Mouse (Mus musculus) yolk sac, embryonic 10.5 days (tissue): ENCODE results near the gene Prrc2c.
"Not testable (repeated sequence)": the region's sequence is repeated elsewhere in the genome, so short reads cannot be mapped to it uniquely, and the experiment has no call there.

ENCODE experiments used
- DNase-seq: peaks from one replicate; pipeline ENCODE4 v3.0.0-alpha.2; 2017; ENCODE audit warnings: low spot score

Prrc2c gene

GRCm38 (mm10) chr1:162740401-162740835 lies at the start of gene Prrc2c:
Gene Prrc2c (minus strand): TSS chr1:162740556.
- DNase-seq: peak; percentile 95

- DNase-seq: no peak
Measured at GRCm38 (mm10) chr1:162785222-162785621, 44.9 kb upstream of the Prrc2c start.

- DNase-seq: no peak
Measured at GRCm38 (mm10) chr1:162783669-162784248, 43.4 kb upstream of the Prrc2c start.

DNA sequence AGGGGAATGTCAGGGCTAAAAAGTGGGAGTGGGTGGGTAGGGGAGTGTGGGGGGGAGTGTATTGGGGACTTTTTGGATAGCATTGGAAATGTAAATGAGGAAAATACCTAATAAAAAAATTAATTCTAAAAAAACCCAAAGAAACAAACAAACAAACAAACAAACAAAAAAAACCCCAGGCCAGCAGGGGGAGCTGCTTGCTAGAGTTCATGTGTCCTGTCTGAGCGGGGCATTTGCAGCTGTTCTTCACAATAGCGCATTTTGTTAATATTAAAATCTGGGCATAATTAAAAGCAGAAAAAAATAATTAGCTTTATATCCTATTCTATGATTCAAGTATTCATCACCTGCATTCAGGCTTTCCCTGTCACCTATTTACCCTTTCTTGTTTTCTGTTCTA lies 40.7 kb upstream of the Prrc2c start:
- not testable (repeated sequence) for DNase-seq

- DNase-seq: no peak
Measured at GRCm38 (mm10) chr1:162777943-162778538, 37.7 kb upstream of the Prrc2c start.

DNA sequence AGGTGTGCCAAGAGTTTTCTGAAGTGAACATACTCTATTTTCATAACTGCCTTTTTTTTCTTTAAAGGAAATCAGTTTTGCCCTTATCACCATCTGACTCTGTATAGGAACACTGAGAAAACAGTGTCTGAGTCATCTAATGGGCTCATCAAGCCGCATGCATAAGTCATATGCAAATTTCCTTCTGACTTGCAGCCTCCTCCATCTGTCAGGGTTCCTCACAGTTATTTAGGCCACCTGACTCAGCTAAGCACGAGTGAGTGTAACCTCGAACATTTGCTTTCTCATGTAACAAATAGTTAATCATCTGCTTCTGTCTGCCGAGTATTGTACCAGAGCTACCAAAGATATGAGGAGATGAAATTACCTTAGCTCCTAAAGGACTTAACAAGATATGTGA lies 33.3 kb upstream of the Prrc2c start:
- DNase-seq: no peak

DNA sequence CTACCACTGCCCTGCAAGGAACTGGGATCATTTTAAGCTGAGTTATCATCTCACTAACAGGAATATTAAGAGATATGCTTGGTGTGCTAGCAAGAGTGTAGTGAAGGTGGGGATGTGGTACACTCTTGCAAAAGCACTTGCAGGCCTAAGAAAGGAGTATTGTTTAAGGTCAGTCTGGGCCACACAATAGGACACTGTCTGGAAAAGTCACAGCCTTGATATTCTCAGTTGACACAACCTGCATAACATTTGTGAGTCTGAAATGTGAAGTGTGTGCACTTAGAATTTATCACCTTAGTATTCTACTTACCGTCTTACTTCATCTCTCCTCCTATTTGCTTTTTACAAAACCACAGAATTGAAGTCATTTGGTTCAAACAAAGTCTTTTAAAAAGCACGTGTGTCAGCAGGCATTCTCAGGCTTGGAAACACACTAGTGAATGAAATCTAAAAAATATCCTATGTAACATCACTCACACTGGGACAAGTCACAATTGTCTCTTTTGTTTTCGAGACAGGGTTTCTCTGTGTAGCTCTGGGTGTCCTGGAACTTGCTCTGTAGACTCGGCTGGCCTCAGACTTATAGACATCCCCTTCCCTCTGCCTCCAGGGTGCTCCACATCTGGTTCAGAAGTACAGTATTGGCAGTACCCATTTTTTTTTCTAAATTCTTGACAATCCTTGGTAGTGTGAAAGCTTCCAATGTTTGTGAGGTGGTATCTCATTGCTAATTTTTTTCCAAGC lies 31.4 kb upstream of the Prrc2c start:
- DNase-seq: no peak

DNA sequence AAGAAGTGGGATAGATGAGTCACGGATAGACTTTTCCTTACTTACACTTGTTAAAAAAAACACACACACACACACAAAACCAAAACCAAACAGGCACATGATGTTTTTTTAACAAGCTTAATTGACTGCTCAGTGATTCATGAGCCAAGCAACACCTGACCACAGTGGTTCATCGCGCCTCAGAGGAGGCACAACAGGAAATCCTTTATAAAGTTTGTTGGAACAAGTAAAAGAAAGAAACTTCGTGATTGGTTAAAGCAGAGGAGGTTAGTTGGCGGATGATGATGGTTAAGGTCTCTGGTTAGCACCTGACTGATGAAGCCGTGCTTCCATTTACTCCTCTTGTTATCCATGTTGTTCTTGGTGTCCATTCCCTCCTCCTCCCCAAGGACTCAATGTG lies 11.7 kb upstream of the Prrc2c start:
- no peak for DNase-seq

DNA sequence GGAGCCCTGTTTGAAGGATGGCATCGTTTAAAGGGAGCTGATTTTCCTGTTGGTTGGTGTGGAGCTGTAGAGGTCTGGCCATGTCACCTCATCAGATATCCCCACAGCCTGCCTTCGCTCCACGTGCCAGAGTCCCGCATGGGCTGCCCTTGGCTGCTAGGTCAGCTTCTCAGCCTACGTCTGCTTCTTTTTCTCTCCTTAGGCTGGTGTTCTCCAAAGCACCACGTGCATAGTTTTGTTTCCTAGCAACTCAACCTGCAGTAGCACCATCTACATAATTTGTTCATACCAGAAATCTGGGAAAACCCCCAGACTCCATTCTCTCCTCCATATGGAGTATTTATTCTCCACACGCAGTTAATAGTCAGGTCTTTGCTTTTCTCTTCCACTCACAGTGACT lies 9.3 kb upstream of the Prrc2c start:
- DNase-seq: no peak

DNA sequence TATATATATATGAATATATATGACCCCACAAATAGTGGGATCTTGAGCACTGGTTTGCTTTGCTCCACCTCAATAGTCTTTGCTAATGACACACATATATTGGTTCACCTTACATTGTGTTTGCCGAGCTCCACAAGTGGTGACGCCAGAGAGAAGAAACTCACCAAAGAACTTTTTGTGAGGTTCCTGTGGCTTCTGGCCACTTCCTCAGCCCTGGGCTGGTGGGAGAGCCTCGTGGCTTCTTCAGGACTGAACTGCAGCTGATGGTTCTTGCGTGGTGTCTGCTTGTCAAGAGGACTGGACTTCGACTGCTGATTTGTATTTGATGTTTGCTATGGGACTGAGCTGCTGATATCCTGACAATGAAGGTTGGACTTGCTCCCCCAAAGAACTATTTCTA lies 8.4 kb upstream of the Prrc2c start:
- DNase-seq: no peak

DNA sequence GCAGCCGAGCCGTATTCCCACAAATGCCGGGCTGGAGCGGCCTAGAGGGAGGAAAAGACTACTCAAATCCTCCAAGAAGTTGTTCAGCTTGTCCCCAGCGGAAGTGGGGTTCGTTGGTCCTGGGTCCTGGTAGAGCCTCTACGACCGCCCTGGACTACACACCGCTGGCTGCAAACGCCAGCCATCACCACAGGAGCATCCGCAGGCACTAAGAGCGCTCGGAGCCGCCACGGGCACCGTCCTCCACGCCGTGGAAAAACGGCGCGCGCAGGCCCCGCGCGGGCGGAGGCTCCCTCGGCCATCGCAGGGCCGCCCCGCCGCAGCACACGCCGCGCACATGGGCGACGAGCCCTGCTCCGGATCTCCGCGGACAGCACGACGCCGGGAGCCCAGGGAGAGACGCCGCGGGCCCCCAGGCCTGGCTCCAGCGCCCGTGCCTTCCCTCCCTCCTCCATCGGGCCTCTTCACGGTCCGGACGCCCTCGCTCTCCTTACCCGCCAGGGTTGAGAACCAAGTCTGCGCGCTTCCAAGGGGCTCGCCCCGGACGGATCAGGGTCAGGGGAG lies 443 bp downstream of the Prrc2c start:
- DNase-seq: no peak

- peak; percentile 13 for DNase-seq
Measured at GRCm38 (mm10) chr1:162739406-162739805, 950 bp downstream of the Prrc2c start.

DNA sequence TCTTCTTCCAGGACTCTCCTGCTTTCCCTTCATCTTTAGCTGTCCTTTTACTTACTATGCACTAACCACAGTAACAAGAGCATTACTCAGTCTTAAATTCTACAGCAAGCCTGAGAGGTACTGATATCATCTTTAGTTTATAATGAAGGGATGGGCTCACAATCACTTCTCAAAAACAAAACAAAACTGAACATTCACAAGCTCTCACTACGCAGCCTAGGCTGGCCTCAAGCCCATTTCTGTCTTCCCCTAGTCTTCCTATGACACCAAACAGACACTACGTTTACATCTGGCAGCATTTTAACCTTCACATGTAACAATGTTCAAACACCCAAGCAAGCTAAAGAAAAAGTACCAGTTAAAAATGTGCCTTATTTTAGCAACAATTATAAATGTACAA lies 1.9 kb downstream of the Prrc2c start:
- DNase-seq: no peak

DNA sequence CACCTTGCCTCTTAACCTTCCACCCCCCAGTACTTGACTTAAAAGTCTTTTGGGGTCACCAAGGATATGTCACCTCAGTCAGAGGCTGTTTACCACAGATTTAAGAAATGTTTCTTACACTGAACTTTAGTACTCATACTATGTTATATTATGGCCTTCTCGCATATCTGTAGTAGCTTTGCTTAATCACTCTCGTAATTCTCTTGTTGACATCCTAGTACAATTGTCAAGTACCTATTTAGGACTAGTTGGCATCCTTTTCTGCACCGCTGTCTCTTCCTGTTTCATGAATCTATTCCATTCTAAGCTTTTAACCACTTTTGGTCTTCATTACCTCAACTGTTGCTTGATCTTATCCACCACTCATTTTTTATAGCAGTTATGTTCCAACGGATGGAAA lies 5.3 kb downstream of the Prrc2c start:
- no peak for DNase-seq

DNA sequence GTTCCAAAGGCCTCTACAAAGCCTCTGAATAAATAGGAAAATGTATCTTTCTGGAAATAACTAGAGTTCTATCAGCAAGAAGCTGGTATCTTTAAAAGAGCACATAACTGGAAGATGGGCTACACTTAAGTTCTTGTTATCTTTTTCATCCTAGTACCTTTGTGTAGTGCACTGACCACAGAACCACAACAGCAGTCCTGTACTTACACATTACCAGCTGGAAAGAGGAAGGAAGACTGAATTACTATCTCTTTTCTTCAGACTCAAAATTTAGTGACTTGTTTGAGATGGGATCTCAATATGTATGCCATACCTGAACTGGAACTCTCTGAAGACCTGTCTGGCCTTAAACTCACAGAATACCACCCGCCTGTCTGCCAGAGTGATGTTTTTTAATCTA lies 6.1 kb downstream of the Prrc2c start:
- DNase-seq: no peak

GRCm38 (mm10) chr1:162732041-162732440 lies 8.3 kb downstream of the Prrc2c start:
- DNase-seq: no peak

- DNase-seq: no peak
Measured at GRCm38 (mm10) chr1:162729436-162729835, 10.9 kb downstream of the Prrc2c start.

GRCm38 (mm10) chr1:162727981-162728380 lies 12.4 kb downstream of the Prrc2c start:
- DNase-seq: no peak

DNA sequence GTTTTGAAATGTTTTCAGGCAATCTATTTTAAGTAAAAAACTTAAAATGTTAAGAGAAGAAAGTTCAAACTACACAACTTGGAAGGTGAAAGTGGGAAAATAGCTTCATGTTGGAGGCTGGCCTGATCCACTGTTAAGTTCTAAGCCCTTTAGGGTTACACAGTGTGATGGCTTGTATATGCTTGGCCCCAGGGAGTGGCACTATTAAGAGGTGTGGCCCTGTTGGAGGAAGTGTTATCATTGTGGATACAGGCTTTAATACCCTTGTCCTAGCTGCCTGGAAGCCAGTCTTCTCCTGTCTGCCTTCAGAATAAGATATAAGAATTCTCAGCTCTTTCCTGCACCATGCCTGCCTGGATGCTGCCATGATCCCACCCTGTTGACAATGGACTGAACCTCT lies 16.7 kb downstream of the Prrc2c start:
- no peak for DNase-seq

DNA sequence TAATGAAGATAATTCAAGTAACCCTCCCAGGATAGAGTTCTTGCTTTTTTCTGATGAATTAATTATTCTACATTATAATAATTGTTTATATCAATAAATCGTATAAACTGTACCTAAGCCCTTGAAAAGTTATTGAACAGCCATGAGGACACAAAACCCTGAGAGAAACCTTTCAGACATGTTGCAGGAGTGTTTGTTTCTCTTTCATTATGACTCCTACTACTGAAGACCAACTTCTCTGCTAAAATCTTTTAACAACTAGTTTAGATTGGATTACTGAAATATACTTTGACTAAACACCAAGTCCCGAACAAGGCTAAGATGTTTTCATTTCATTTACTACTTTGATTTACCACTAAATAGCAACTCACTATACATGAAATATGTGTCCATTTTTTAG lies 19.7 kb downstream of the Prrc2c start:
- no peak for DNase-seq

DNA sequence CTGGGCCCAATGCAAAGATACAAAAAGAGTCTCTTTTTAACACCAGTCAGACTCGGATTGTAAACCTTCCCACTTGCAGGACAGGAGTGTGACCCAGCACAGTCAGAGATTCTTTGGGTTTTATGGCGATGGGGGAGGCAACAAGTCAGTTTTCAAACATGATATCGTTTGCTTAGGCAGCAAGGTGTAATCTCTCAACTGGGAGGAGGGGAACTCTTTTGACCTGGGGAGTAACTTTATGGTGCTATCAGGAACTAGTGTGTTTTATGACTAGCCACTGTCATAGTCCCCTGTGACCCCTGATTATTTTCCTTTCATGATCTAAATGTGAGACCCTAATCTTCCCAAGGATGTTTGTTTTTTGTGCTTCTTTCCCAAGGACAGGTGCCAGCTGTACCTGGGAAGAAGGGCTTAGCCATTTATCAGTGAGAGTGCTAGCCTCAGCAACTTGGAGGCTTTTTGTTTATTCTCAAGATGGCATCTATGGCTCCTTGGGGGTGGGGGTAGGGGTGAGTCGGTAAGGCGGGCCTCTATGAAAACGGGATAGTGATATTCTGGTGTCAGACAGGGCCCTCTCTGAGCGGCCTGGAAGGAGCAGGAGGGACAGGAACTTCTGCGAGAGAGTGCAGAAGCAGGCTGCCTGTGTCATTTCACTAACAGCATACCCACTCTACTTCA lies 39.8 kb downstream of the Prrc2c start:
- no peak for DNase-seq

DNA sequence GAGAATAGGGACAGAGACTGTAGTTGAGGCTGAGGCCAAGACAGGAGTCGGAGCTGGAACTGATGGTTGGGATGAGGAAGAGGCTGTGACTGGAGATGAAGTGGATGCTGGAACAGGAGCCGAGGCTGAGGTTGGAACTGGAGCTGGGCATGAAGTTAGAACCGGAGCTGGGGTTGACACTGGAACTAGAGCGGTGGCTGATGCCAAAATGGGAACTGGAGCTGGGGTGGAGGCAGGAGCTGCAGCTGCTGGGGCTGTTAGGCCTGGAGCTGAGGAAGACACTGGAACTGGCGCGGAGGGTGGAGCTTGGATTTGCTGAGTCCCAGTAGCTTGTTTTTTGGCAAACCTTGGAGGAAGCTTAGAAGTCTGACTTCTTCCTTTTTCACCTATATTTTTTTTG lies 42.5 kb downstream of the Prrc2c start:
- no peak for DNase-seq

- no peak for DNase-seq
Measured at GRCm38 (mm10) chr1:162693721-162694120, 46.6 kb downstream of the Prrc2c start.
